Mouse (Mus musculus): ENCODE measurements around the gene Gbx1. TPM values are rescaled to one million over a fixed set of nuclear protein-coding genes. Genes with fewer than 3 reads are reported as not detected.

Gbx1 gene
- total and polyA plus RNA-seq, 2 experiments from 2014 or later, result not detected

DNA sequence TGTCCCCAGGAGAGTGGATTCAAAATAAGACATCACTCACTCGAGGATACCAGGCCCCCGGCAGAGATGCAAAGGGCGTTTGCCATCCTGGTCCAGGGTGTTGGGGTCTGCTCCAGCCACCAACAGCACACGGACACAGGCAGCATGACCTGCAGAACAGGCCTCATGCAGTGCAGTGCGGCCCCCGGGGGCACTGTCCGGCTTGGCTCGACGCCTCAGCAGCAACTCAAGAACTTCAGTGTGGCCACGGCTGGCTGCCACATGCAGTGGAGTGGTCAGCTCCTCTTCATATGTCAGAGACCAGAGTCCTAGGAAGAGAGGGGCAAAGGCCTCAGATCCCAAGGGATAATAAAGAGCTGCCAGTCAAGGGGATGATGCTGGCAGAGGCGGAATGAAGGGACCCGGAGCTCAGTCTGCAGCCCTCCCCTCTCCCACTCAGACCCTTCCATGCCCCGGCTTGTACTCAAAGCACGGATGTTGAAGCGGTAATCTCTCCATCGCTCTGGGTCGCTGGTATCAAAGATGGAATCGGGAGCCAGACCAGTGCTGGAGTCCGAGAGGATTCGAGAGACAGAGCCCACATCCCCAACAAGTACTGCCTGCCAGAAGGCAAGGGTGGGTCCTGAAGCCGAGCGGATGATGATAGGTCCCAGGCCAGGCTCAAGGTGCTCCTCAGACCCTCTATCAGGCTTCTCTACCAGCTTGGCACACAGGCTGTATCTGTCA, 12.7 kb upstream of the Gbx1 start:
- DNase-seq (ENCODE audit: low spot score) (no peak), ATAC-seq (ENCODE audit: insufficient read depth, low read depth) (no peak)
- Histone ChIP-seq H3K27me3 (ENCODE audit: control insufficient read depth, insufficient read depth, low read length) (no peaks in the 10 kb centered on the region), H3K4me2 (ENCODE audit: low read depth, low read length) (peak overlapping the region; percentile 69), H3K4me1 (ENCODE audit: control insufficient read depth, insufficient read depth) (peaks cover 27% of the 10 kb centered on the region), H3K9ac (replicated peaks; ENCODE audit: low read depth, low read length) (no peak overlapping the region; the same call in 1 of the 2 replicates), H3K4me3 (ENCODE audit: low read depth, low read length) (peak overlapping the region; percentile 35; the same call in 1 of the 2 replicates), H3K9me3 (replicated peaks; ENCODE audit: control insufficient read depth, low read length) (no peaks in the 10 kb centered on the region), H3K27ac (ENCODE audit: low read depth) (peak overlapping the region; percentile 88), H3K36me3 (replicated peaks; ENCODE audit: control insufficient read depth, insufficient read depth, low read length) (no peaks in the 10 kb centered on the region)
- TF ChIP-seq EP300 (IDR thresholded peaks at IDR 0.05; ENCODE audit: low read depth) (no peak), CTCF (IDR thresholded peaks at IDR 0.05; ENCODE audit: low read depth) (no peak)
- WGBS, result 67% methylated on average over 22 of the region's 22 CpGs

DNA sequence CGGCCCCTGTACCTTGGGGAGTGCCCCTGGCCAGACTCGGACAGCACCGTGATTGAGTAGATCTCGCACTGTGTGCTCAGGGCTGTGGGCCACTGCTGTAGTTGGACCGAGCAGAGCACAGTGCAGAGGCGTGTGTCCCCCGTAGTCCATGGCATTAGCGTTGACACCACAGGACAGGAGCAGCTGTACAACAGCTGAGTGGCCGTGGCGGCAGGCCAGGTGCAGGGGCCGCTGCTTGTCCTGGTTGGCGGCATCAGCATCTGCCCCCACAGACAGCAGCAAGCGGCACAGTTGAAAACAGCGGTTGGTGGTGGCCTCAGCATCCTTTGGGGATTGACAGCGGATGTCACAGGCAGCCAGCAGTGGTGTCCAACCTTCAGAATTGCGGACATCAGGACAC, 10.6 kb upstream of the Gbx1 start:
- Histone ChIP-seq H3K4me3 (ENCODE audit: low read depth, low read length) (no peak overlapping the region), H3K9ac (replicated peaks; ENCODE audit: low read depth, low read length) (no peak overlapping the region), H3K9me3 (replicated peaks; ENCODE audit: control insufficient read depth, low read length) (no peaks in the 10 kb centered on the region), H3K4me2 (ENCODE audit: low read depth, low read length) (no peak overlapping the region), H3K36me3 (replicated peaks; ENCODE audit: control insufficient read depth, insufficient read depth, low read length) (peaks cover 9% of the 10 kb centered on the region; the same call in 1 of the 2 replicates), H3K27ac (ENCODE audit: low read depth) (no peak overlapping the region), H3K27me3 (ENCODE audit: control insufficient read depth, insufficient read depth, low read length) (no peaks in the 10 kb centered on the region; the same call in 1 of the 2 replicates), H3K4me1 (ENCODE audit: control insufficient read depth, insufficient read depth) (peaks cover 27% of the 10 kb centered on the region)
- 59% methylated on average over 16 of the region's 16 CpGs for WGBS
- DNase-seq (ENCODE audit: low spot score) (peak; percentile 12), ATAC-seq (ENCODE audit: insufficient read depth, low read depth) (no peak)
- TF ChIP-seq CTCF (IDR thresholded peaks at IDR 0.05; ENCODE audit: low read depth) (no peak), EP300 (IDR thresholded peaks at IDR 0.05; ENCODE audit: low read depth) (no peak)

DNA sequence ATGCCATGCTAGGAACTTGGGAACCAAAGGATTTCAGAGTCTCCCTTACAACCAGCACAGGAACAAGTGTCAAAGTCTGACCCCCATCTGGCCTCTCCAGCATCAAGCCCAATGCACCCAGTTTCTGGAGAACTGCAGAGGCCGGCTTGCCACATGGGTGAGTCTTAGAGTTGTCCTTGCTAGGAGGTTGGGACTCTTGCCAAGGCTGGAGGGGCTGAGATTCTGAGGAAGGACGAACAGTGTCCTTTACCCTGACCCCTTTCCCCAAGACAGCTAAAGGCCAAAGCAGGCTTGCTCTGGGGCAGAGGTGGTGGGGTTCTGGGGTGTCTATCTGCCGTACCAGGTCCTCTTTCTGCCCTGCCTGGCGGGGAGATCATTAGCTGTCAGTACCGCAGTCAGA, 9.5 kb upstream of the Gbx1 start:
- peaks cover 12% of the 10 kb centered on the region; the same call in 1 of the 2 replicates for H3K36me3 ChIP-seq (replicated peaks; ENCODE audit: control insufficient read depth, insufficient read depth, low read length)
- TF ChIP-seq CTCF (IDR thresholded peaks at IDR 0.05; ENCODE audit: low read depth), result no peak
- no peak for TF ChIP-seq EP300 (IDR thresholded peaks at IDR 0.05; ENCODE audit: low read depth)
- no peaks in the 10 kb centered on the region for H3K9me3 ChIP-seq (replicated peaks; ENCODE audit: control insufficient read depth, low read length)
- peaks cover 1% of the 10 kb centered on the region; the same call in 1 of the 2 replicates for H3K27me3 ChIP-seq (ENCODE audit: control insufficient read depth, insufficient read depth, low read length)
- 75% methylated on average over 5 of the region's 5 CpGs for WGBS
- H3K27ac ChIP-seq (ENCODE audit: low read depth), result no peak overlapping the region
- H3K4me2 ChIP-seq (ENCODE audit: low read depth, low read length), result no peak overlapping the region
- ATAC-seq (ENCODE audit: insufficient read depth, low read depth) (no peak), DNase-seq (ENCODE audit: low spot score) (no peak)
- peaks cover 25% of the 10 kb centered on the region for H3K4me1 ChIP-seq (ENCODE audit: control insufficient read depth, insufficient read depth)
- no peak overlapping the region for H3K9ac ChIP-seq (replicated peaks; ENCODE audit: low read depth, low read length)
- no peak overlapping the region for H3K4me3 ChIP-seq (ENCODE audit: low read depth, low read length)

DNA sequence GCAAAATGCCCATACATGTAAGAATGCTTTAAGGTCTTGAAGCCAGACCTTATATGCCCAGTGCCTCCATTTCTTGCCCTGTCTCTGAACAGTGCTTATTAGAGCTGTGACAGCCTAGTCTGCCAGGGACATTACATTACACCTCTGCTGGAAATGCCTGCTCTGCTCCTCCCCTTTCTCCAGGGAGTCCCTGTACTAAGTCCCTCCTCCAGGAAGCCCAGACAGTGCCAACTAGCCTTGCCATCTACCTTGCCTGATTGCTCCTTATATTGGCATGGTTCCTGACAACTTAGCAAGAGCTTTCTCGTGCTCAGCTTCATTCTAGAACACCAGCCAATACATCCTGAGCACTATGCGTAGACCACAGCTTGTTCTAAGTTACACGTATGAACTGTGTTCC, 8.7 kb upstream of the Gbx1 start:
- no peak for DNase-seq (ENCODE audit: low spot score)
- H3K27ac ChIP-seq (ENCODE audit: low read depth), result no peak overlapping the region
- ATAC-seq (ENCODE audit: insufficient read depth, low read depth), result no peak
- TF ChIP-seq CTCF (IDR thresholded peaks at IDR 0.05; ENCODE audit: low read depth) (no peak), EP300 (IDR thresholded peaks at IDR 0.05; ENCODE audit: low read depth) (no peak)
- H3K4me2 ChIP-seq (ENCODE audit: low read depth, low read length), result no peak overlapping the region
- H3K4me3 ChIP-seq (ENCODE audit: low read depth, low read length), result no peak overlapping the region
- peaks cover 18% of the 10 kb centered on the region for H3K4me1 ChIP-seq (ENCODE audit: control insufficient read depth, insufficient read depth)
- no peak overlapping the region for H3K9ac ChIP-seq (replicated peaks; ENCODE audit: low read depth, low read length)
- H3K36me3 ChIP-seq (replicated peaks; ENCODE audit: control insufficient read depth, insufficient read depth, low read length), result peaks cover 12% of the 10 kb centered on the region; the same call in 1 of the 2 replicates
- no peaks in the 10 kb centered on the region for H3K9me3 ChIP-seq (replicated peaks; ENCODE audit: control insufficient read depth, low read length)
- H3K27me3 ChIP-seq (ENCODE audit: control insufficient read depth, insufficient read depth, low read length), result peaks cover 9% of the 10 kb centered on the region; the same call in 1 of the 2 replicates
- WGBS, result 85% methylated on average over 3 of the region's 3 CpGs

DNA sequence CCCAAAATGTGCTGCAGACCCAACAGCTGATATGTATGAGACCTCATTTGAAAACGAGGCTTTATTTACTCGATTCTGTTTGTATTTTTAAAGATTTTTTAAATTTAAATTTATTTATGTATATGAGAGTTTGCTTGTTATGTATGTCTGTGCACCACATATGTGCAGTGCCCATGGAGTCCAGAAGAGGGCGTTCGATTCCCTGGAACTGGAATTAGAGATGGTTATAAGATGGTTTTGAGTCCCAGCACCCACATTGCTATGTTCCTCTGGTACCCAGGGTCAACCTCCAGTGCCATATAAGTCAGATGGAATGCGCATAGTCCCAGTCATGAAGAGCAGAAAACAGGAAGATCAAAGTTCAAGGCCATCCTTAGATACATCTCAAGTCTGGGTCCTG, 7.3 kb upstream of the Gbx1 start:
- Histone ChIP-seq H3K27ac (ENCODE audit: low read depth) (no peak overlapping the region), H3K4me1 (ENCODE audit: control insufficient read depth, insufficient read depth) (0 out of 2 replicates have a peak, but pooled peaks cover 3% of the 10 kb centered on the region), H3K9me3 (replicated peaks; ENCODE audit: control insufficient read depth, low read length) (no peaks in the 10 kb centered on the region), H3K4me2 (ENCODE audit: low read depth, low read length) (no peak overlapping the region), H3K4me3 (ENCODE audit: low read depth, low read length) (no peak overlapping the region), H3K27me3 (ENCODE audit: control insufficient read depth, insufficient read depth, low read length) (peaks cover 16% of the 10 kb centered on the region), H3K9ac (replicated peaks; ENCODE audit: low read depth, low read length) (no peak overlapping the region), H3K36me3 (replicated peaks; ENCODE audit: control insufficient read depth, insufficient read depth, low read length) (peaks cover 12% of the 10 kb centered on the region; the same call in 1 of the 2 replicates)
- no peak for ATAC-seq (ENCODE audit: insufficient read depth, low read depth)
- whole genome bisulfite sequencing, result 48% methylated on average over 5 of the region's 5 CpGs
- no peak for DNase-seq (ENCODE audit: low spot score)
- TF ChIP-seq EP300 (IDR thresholded peaks at IDR 0.05; ENCODE audit: low read depth) (no peak), CTCF (IDR thresholded peaks at IDR 0.05; ENCODE audit: low read depth) (peak; percentile 29)
